Mouse (Mus musculus) left cerebral cortex, postnatal 4 days (tissue): Measurements from ENCODE around the gene Xdh. TPM values are rescaled to one million over a fixed set of nuclear protein-coding genes. Genes with fewer than 3 reads are reported as not detected.
A peak's percentile ranks its signal among the peaks of the same experiment; 100 is the strongest.

ENCODE experiments used
- DNase-seq: peaks from one replicate; pipeline ENCODE4 v3.0.0-alpha.2; 2022
- intact Hi-C: fragments of 180-260 bp; cut with DNase I; formaldehyde crosslinking; loops from one replicate; pipeline ENCODE4 v1.15.1; 2025
- total RNA-seq, 2 experiments: library from RNA; stranded (reverse); gene quantifications; 2 replicates each; pipeline ENCODE4 v1.2.3; 2021

The Xdh gene
- total RNA-seq, 2 experiments from 2014 or later, result 0.38 to 0.58 TPM

GRCm38 (mm10) chr17:73944661-73945060 lies 5.3 kb downstream of the Xdh start:
- intact Hi-C loops, result no loop called here
- no peak for DNase-seq

GRCm38 (mm10) chr17:73942268-73942962 lies 7.6 kb downstream of the Xdh start:
- DNase-seq, result no peak
- intact Hi-C loops, result no loop called here

GRCm38 (mm10) chr17:73941816-73942215 lies 8.2 kb downstream of the Xdh start:
- no peak for DNase-seq
- intact Hi-C loops, result no loop called here

GRCm38 (mm10) chr17:73937073-73937472 lies 12.9 kb downstream of the Xdh start:
- intact Hi-C loops, result no loop called here
- DNase-seq, result no peak

- no peak for DNase-seq
- intact Hi-C loops, result no loop called here
Observed at GRCm38 (mm10) chr17:73935163-73935562, 14.8 kb downstream of the Xdh start.

- intact Hi-C loops, result no loop called here
- peak; percentile 50 for DNase-seq
Observed at GRCm38 (mm10) chr17:73934281-73934680, 15.7 kb downstream of the Xdh start.

- DNase-seq, result no peak
- intact Hi-C loops, result no loop called here
Observed at GRCm38 (mm10) chr17:73933616-73934015, 16.4 kb downstream of the Xdh start.

GRCm38 (mm10) chr17:73932497-73933059 lies 17.4 kb downstream of the Xdh start:
- intact Hi-C loops, result no loop called here
- DNase-seq, result no peak

GRCm38 (mm10) chr17:73919520-73919919 lies 30.5 kb downstream of the Xdh start:
- intact Hi-C loops, result no loop called here
- peak; percentile 78 for DNase-seq

- DNase-seq, result peak; percentile 62
- intact Hi-C loops, result no loop called here
Observed at GRCm38 (mm10) chr17:73918944-73919381, 31.0 kb downstream of the Xdh start.

- DNase-seq, result no peak
- intact Hi-C loops, result no loop called here
Observed at GRCm38 (mm10) chr17:73918138-73918537, 31.9 kb downstream of the Xdh start.

- DNase-seq, result no peak
- intact Hi-C loops, result no loop called here
Observed at GRCm38 (mm10) chr17:73917713-73918112, 32.3 kb downstream of the Xdh start.

- intact Hi-C loops, result no loop called here
- DNase-seq, result no peak
Observed at GRCm38 (mm10) chr17:73914730-73915129, 35.3 kb downstream of the Xdh start.

GRCm38 (mm10) chr17:73906076-73906475 lies 43.9 kb downstream of the Xdh start:
- no peak for DNase-seq
- intact Hi-C loops, result no loop called here

- intact Hi-C loops, result no loop called here
- no peak for DNase-seq
Observed at GRCm38 (mm10) chr17:73905043-73905750, 44.8 kb downstream of the Xdh start.

- no peak for DNase-seq
- intact Hi-C loops, result no loop called here
Observed at GRCm38 (mm10) chr17:73903121-73903520, 46.9 kb downstream of the Xdh start.

- no peak for DNase-seq
- intact Hi-C loops, result no loop called here
Observed at GRCm38 (mm10) chr17:73902234-73902636, 47.8 kb downstream of the Xdh start.

GRCm38 (mm10) chr17:73894399-73894798 lies 55.6 kb downstream of the Xdh start:
- DNase-seq, result no peak
- intact Hi-C loops, result no loop called here

GRCm38 (mm10) chr17:73893822-73894221 lies 56.2 kb downstream of the Xdh start:
- intact Hi-C loops, result no loop called here
- no peak for DNase-seq

- DNase-seq, result no peak
- intact Hi-C loops, result no loop called here
Observed at GRCm38 (mm10) chr17:73893207-73893606, 56.8 kb downstream of the Xdh start.

- no peak for DNase-seq
- intact Hi-C loops, result no loop called here
Observed at GRCm38 (mm10) chr17:73891590-73891989, 58.4 kb downstream of the Xdh start.
